Mouse (Mus musculus) CH12.LX (cell line): ENCODE measurements at regions not wholly inside any gene's neighbourhood (a gene's known extent, or its start where the extent isn't known, plus 50 kb on each side); places are given as distances from the start of the nearest gene placed in this dataset.

Source experiments
- DNase-seq: peaks from one replicate; pipeline ENCODE4 v3.0.0-alpha.2; 2013; ENCODE audit errors: extremely low read depth
- H3K27ac ChIP-seq: 2 replicates; pipeline ENCODE4 v1.5.1; 2012; ENCODE audit warnings: low read depth, mild to moderate bottlenecking, control low read depth, moderate library complexity; ENCODE audit not compliant: insufficient read depth
- H3K27me3 ChIP-seq: replicated peaks from 2 replicates; pipeline ENCODE3; 2012; ENCODE audit warnings: inconsistent platforms
- H3K36me3 ChIP-seq, 2 experiments: replicated peaks in 1 of 2; 2 replicates each; pipeline versions ENCODE3 to v1.6.1; 2012; ENCODE audit warnings: inconsistent platforms in 1 of 2, low read length in 1 of 2, mild to moderate bottlenecking in 1 of 2, mixed read lengths in 1 of 2, moderate library complexity in 1 of 2; ENCODE audit not compliant: control insufficient read depth in 1 of 2, insufficient read depth in 1 of 2
- H3K4me1 ChIP-seq, 2 experiments: 2 replicates each; pipeline ENCODE4 v1.6.1; 2012; ENCODE audit warnings: inconsistent platforms in 1 of 2, moderate library complexity in 1 of 2; ENCODE audit not compliant: insufficient read depth in 2 of 2, control insufficient read depth in 1 of 2
- H3K4me2 ChIP-seq: 2 replicates; pipeline ENCODE4 v1.6.1; 2012; ENCODE audit warnings: low read depth, mild to moderate bottlenecking, control low read depth; ENCODE audit not compliant: poor library complexity, insufficient read depth, severe bottlenecking
- H3K4me3 ChIP-seq, 3 experiments: fragments of 150-350 bp in 1 of 3; sonication (generic) in 1 of 3; replicated peaks in 1 of 3; 2 replicates each; pipeline versions ENCODE3 to v1.5.1; 2011 to 2012; ENCODE audit warnings: low read depth in 2 of 3, low read length in 2 of 3, mild to moderate bottlenecking in 2 of 3, moderate library complexity in 2 of 3, control low read depth in 1 of 3, improper control_type of control experiment in 1 of 3, inconsistent platforms in 1 of 3, mixed read lengths in 1 of 3; ENCODE audit not compliant: poor library complexity in 1 of 3
- H3K79me2 ChIP-seq: replicated peaks from 2 replicates; pipeline ENCODE4 v1.6.1; 2012; ENCODE audit warnings: mild to moderate bottlenecking, moderate library complexity; ENCODE audit not compliant: control insufficient read depth, poor library complexity, insufficient read depth, severe bottlenecking; ENCODE audit errors: extremely low read depth
- H3K9ac ChIP-seq: 2 replicates; pipeline ENCODE4 v1.6.1; 2012; ENCODE audit warnings: low read depth, mild to moderate bottlenecking, control low read depth, moderate library complexity; ENCODE audit not compliant: insufficient read depth
- H3K9me3 ChIP-seq: replicated peaks from 2 replicates; pipeline ENCODE3; 2012; ENCODE audit warnings: low read length, inconsistent platforms, mixed read lengths
- BHLHE40 ChIP-seq: IDR thresholded peaks from 2 replicates; pipeline ENCODE4 v1.6.1; 2011; ENCODE audit warnings: mild to moderate bottlenecking, low read depth, low read length, improper control_type of control experiment
- CHD1 ChIP-seq: IDR thresholded peaks from 2 replicates; pipeline ENCODE4 v1.6.1; 2012; ENCODE audit warnings: low read depth, low read length, improper control_type of control experiment, inconsistent platforms
- ELF1 ChIP-seq: IDR thresholded peaks from 2 replicates; pipeline ENCODE4 v1.6.1; 2014; ENCODE audit warnings: low read depth, mild to moderate bottlenecking, inconsistent platforms, low read length, improper control_type of control experiment
- EP300 ChIP-seq: IDR thresholded peaks from 2 replicates; pipeline ENCODE4 v1.6.1; 2011; ENCODE audit warnings: low read length, improper control_type of control experiment
- IRF4 ChIP-seq: IDR thresholded peaks from 2 replicates; pipeline ENCODE4 v1.6.1; 2014; ENCODE audit warnings: low read depth, mild to moderate bottlenecking, inconsistent platforms, low read length, improper control_type of control experiment
- JUN ChIP-seq: IDR thresholded peaks from 2 replicates; pipeline ENCODE4 v1.6.1; 2011; ENCODE audit warnings: low read depth, mild to moderate bottlenecking, low read length, improper control_type of control experiment, moderate library complexity; ENCODE audit not compliant: insufficient read depth
- KAT2A ChIP-seq: IDR thresholded peaks from 2 replicates; pipeline ENCODE4 v1.6.1; 2012; ENCODE audit warnings: low read length, improper control_type of control experiment, inconsistent platforms; ENCODE audit not compliant: insufficient replicate concordance
- MAX ChIP-seq: IDR thresholded peaks from 2 replicates; pipeline ENCODE4 v1.6.1; 2011; ENCODE audit warnings: low read length, improper control_type of control experiment
- MEF2A ChIP-seq: IDR thresholded peaks from 2 replicates; pipeline ENCODE4 v1.6.1; 2014; ENCODE audit warnings: low read depth, mild to moderate bottlenecking, inconsistent platforms, low read length, improper control_type of control experiment, borderline replicate concordance
- NRF1 ChIP-seq: IDR thresholded peaks from 2 replicates; pipeline ENCODE4 v1.6.1; 2014; ENCODE audit warnings: low read depth, mild to moderate bottlenecking, inconsistent platforms, low read length, improper control_type of control experiment, moderate library complexity
- POLR2A ChIP-seq: IDR thresholded peaks from 2 replicates; pipeline ENCODE4 v1.6.1; 2011; ENCODE audit warnings: low read depth, mild to moderate bottlenecking, improper control_type of control experiment, low read length
- RAD21 ChIP-seq: IDR thresholded peaks from 2 replicates; pipeline ENCODE4 v1.6.1; 2011; ENCODE audit warnings: low read depth, mild to moderate bottlenecking, low read length, improper control_type of control experiment, moderate library complexity
- UBTF ChIP-seq: IDR thresholded peaks from 2 replicates; pipeline ENCODE4 v1.6.1; 2012; ENCODE audit warnings: low read depth, mild to moderate bottlenecking, inconsistent platforms, low read length, improper control_type of control experiment, moderate library complexity
- USF2 ChIP-seq: conservative IDR thresholded peaks from 2 replicates; pipeline ENCODE4 v1.6.1; 2011; ENCODE audit warnings: low read depth, low read length, improper control_type of control experiment
- dilution Hi-C: fragments of 300-500 bp; cut with MboI; formaldehyde crosslinking; loops from 2 replicates; pipeline ENCODE4 v1.14.3; 2020; ENCODE audit warnings: low sequenced_read_pairs; ENCODE audit not compliant: extremely low pct_unique_long_range_greater_than_20kb, extremely low pct_ligation_motif_present
- in situ Hi-C: fragments of 300-500 bp; cut with MboI; formaldehyde crosslinking; loops from 3 replicates; pipeline ENCODE4 v1.14.3; 2019; ENCODE audit warnings: low sequenced_read_pairs, low pct_ligation_motif_present, low pct_unique_long_range_greater_than_20kb, mixed read lengths

DNA sequence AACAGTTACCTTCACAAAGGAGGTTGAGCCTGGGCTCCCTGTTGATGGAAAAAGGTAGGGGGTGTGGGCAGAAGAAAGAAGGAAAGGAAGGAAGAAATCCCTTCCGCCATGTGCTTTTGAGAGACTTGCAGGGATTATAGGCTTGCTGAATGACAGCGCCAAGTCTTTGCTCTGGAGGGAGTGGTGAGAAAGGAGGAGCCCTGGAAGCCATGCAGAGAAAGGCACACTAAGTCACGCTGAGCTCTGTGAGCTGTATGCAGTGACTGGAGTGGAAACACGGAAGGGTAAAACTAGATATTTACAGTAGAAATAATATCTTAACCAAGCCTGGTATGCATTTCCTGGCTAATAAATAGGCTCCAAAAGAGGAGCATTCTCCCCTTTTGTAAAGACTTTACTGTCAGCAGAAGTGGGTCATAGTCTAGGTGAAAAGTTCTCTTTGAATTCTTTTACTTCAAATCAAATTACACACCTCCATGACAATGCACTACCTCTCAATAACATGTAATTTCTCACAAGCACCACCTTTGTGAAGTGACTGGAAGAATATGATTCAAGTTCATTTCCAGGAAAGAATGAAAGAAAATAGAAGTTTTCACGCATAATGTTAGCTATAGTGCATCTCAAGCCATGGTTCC lies 484.1 kb upstream of the Nectin3 start:
- DNase-seq = no peak
- H3K27ac ChIP-seq = no peak overlapping the region
- in situ Hi-C loops (no loop called here), dilution Hi-C loops (no loop called here)
- H3K9ac ChIP-seq = no peak overlapping the region
- H3K9me3 ChIP-seq = peaks cover 16% of the 10 kb centered on the region
- H3K79me2 ChIP-seq = no peaks in the 10 kb centered on the region
- no peak overlapping the region for H3K4me3 ChIP-seq
- H3K4me1 ChIP-seq = no peaks in the 10 kb centered on the region
- TF ChIP-seq POLR2A = no peak
- TF ChIP-seq IRF4 = no peak
- no peak for TF ChIP-seq CHD1
- no peak for TF ChIP-seq RAD21
- no peaks in the 10 kb centered on the region for H3K36me3 ChIP-seq
- no peak overlapping the region for H3K4me2 ChIP-seq
- H3K27me3 ChIP-seq = no peaks in the 10 kb centered on the region

DNA sequence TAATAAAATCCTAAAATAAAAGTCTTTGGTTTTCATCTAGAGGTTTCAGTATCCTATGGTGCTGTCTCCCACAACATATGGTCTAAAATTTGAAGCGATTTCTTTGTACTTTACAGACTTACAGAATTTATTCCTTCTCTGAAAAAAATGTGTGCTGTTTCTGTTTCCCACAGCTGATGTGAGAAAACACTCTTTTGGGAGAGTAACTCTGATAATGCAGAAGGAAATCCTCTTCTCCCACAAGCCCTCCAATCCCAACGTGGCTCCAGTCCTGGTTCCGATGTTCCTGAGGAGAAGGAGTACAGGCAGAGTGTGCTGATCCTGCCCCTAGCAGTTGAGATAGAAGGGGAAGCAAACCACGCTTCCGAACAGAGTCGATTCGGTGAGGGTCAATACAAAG lies 467.4 kb upstream of the Nectin3 start:
- in situ Hi-C loops = no loop called here
- Histone ChIP-seq H3K4me1 (no peaks in the 10 kb centered on the region), H3K4me2 (no peak overlapping the region), H3K4me3 (no peak overlapping the region), H3K79me2 (no peaks in the 10 kb centered on the region), H3K27ac (no peak overlapping the region), H3K27me3 (no peaks in the 10 kb centered on the region), H3K9me3 (peaks cover 48% of the 10 kb centered on the region), H3K9ac (no peak overlapping the region), H3K36me3 (no peaks in the 10 kb centered on the region)
- dilution Hi-C loops = no loop called here
- TF ChIP-seq MEF2A (no peak), JUN (no peak), ELF1 (no peak), KAT2A (no peak), BHLHE40 (no peak), NRF1 (no peak), MAX (no peak), USF2 (no peak), EP300 (no peak), UBTF (no peak)
- DNase-seq = no peak

DNA sequence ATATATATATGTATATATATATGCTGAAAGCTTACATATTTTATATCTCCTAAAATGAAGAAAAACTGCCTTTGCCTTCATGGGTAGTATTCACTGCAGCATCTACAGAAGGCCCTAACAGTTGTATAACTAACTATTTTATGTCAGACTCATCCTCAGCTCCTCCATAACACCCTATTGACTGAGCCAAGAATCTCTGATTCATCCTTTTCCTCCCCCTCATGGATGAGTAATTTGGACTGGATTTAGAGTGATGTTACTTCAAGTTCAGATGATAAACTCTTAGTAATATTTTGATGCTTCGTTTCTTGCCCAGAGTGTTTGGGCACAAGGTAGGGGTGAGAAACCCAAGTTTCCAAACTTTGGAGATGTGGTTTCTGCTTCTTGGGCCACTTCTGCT lies 458.7 kb upstream of the Nectin3 start:
- peaks cover 44% of the 10 kb centered on the region for H3K9me3 ChIP-seq
- no peak for DNase-seq
- H3K4me3 ChIP-seq = no peak overlapping the region
- no peak for TF ChIP-seq BHLHE40
- no peak for TF ChIP-seq IRF4
- H3K27me3 ChIP-seq = no peaks in the 10 kb centered on the region
- H3K79me2 ChIP-seq = no peaks in the 10 kb centered on the region
- no peak overlapping the region for H3K4me2 ChIP-seq
- H3K27ac ChIP-seq = no peak overlapping the region
- H3K36me3 ChIP-seq = no peaks in the 10 kb centered on the region
- H3K4me1 ChIP-seq = no peaks in the 10 kb centered on the region
- dilution Hi-C loops (no loop called here), in situ Hi-C loops (no loop called here)
- no peak overlapping the region for H3K9ac ChIP-seq
